Mouse (Mus musculus): ENCODE data around the gene Man1c1. TPM values are rescaled to one million over a fixed set of nuclear protein-coding genes. Genes with fewer than 3 reads are reported as not detected.

Gene Man1c1
- total and polyA plus RNA-seq, 2 experiments from 2014 or later: 2.4 to 9.9 TPM

DNA sequence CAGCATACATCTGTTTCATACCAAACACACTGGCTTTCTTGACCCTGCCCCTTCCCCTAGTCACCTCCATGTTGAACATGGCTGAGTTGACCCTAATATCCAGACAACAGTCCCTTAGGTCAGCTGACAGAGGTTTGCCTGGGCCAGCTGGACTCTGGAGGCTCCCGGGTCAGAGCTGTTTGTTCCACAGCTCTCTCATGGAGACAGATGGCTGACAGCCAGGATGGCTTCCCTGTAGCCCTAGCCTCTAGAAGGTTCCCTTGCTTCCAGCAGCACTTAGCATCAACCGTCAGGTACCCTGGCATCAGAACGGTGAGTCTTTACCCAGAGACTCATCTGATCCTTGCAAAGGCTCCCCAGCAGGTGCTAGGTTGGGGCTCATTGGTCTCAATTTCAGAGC is 93.5 kb downstream of the Man1c1 start:
- 72% methylated on average over 3 of the region's 3 CpGs for WGBS
- Histone ChIP-seq H3K27me3 (ENCODE audit: insufficient read depth, low read length) (no peaks in the 10 kb centered on the region), H3K4me1 (ENCODE audit: insufficient read depth) (peaks cover 10% of the 10 kb centered on the region; the same call in 1 of the 2 replicates), H3K4me3 (ENCODE audit: low read depth, low read length) (no peak overlapping the region), H3K4me2 (ENCODE audit: low read depth) (no peak overlapping the region), H3K9me3 (ENCODE audit: low read length) (no peaks in the 10 kb centered on the region), H3K9ac (no peak overlapping the region), H3K36me3 (ENCODE audit: insufficient read depth) (no peaks in the 10 kb centered on the region), H3K27ac (ENCODE audit: low read depth, low read length) (no peak overlapping the region)
- TF ChIP-seq CTCF (IDR thresholded peaks at IDR 0.05; ENCODE audit: low read depth): no peak
- no peak for DNase-seq
- no peak for ATAC-seq

DNA sequence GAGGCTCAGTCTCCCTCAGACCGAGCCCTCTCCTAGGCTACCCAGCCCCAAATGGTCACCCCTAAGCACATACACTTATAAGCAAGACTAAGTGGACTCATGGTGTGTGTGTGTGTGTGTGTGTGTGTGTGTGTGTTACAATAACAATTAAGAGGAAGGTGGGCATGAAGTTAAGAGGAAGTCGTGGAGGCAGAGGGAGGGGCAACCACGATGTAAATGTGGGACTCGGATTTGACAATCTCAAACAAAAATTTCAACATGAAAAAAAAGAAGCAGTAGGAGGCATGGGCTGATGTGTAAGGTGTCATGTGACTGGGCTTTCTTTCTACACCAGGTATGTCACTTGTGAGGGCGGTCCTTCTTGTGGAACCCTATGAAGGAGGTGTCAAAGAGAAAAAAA is 96.4 kb downstream of the Man1c1 start:
- WGBS: 85% methylated on average over 5 of the region's 5 CpGs
- Histone ChIP-seq H3K9me3 (ENCODE audit: low read length) (no peaks in the 10 kb centered on the region), H3K27me3 (ENCODE audit: insufficient read depth, low read length) (no peaks in the 10 kb centered on the region), H3K27ac (ENCODE audit: low read depth, low read length) (no peak overlapping the region), H3K36me3 (ENCODE audit: insufficient read depth) (no peaks in the 10 kb centered on the region), H3K9ac (no peak overlapping the region), H3K4me3 (ENCODE audit: low read depth, low read length) (no peak overlapping the region), H3K4me1 (ENCODE audit: insufficient read depth) (peaks cover 10% of the 10 kb centered on the region; the same call in 1 of the 2 replicates), H3K4me2 (ENCODE audit: low read depth) (no peak overlapping the region)
- DNase-seq (no peak), ATAC-seq (no peak)
- TF ChIP-seq CTCF (IDR thresholded peaks at IDR 0.05; ENCODE audit: low read depth): no peak

DNA sequence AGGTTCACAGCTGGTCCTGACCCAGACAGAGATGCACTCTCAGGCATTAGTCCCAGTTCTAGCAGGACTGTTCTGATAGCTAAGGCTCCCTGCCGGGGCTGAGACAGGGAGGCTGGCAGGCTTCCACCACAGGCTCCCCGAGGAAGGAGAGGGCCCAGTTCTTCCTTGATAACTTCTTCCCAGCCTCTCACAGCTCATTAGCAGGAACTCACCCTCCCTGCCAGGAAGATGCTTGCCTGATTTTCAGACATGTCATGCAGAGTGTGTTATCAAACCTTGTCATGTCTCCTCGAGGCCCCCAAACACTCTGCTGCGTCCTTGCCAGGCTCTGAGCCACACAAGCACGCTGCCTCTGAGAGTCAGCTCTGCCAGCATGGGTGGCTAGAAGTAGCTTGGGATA is 98.0 kb downstream of the Man1c1 start:
- no peak overlapping the region for H3K4me3 ChIP-seq (ENCODE audit: low read depth, low read length)
- DNase-seq (peak; percentile 75), ATAC-seq (peak; percentile 84)
- no peaks in the 10 kb centered on the region for H3K9me3 ChIP-seq (ENCODE audit: low read length)
- H3K27ac ChIP-seq (ENCODE audit: low read depth, low read length): no peak overlapping the region
- H3K4me1 ChIP-seq (ENCODE audit: insufficient read depth): peaks cover 12% of the 10 kb centered on the region; the same call in 1 of the 2 replicates
- no peak overlapping the region for H3K9ac ChIP-seq
- no peak for TF ChIP-seq CTCF (IDR thresholded peaks at IDR 0.05; ENCODE audit: low read depth)
- 22% methylated on average over 5 of the region's 5 CpGs for WGBS
- no peaks in the 10 kb centered on the region for H3K36me3 ChIP-seq (ENCODE audit: insufficient read depth)
- H3K4me2 ChIP-seq (ENCODE audit: low read depth): no peak overlapping the region
- H3K27me3 ChIP-seq (ENCODE audit: insufficient read depth, low read length): no peaks in the 10 kb centered on the region

DNA sequence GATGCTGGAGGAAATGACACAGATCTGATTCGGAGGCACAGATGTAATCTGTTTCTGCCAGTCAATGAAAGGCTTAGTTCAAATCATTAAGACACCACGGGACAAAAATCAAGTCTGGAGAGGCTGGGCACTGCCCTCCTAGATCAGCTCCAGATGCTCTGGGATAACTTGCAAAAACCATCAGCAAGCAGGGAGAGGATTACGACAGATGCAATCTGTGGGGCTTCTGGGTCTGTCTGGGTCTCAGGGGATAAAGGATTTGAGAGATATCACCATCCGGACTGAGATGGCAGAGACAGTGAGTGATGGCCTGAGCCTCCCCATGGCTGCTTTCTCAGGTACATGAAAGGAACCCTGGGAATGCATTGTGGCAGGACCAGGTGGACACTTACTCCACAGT is 99.6 kb downstream of the Man1c1 start:
- 71% methylated on average over 4 of the region's 4 CpGs for WGBS
- H3K4me3 ChIP-seq (ENCODE audit: low read depth, low read length): no peak overlapping the region
- ATAC-seq (no peak), DNase-seq (no peak)
- no peaks in the 10 kb centered on the region for H3K27me3 ChIP-seq (ENCODE audit: insufficient read depth, low read length)
- no peaks in the 10 kb centered on the region for H3K36me3 ChIP-seq (ENCODE audit: insufficient read depth)
- no peak overlapping the region for H3K9ac ChIP-seq
- no peaks in the 10 kb centered on the region for H3K9me3 ChIP-seq (ENCODE audit: low read length)
- peaks cover 12% of the 10 kb centered on the region; the same call in 1 of the 2 replicates for H3K4me1 ChIP-seq (ENCODE audit: insufficient read depth)
- no peak for TF ChIP-seq CTCF (IDR thresholded peaks at IDR 0.05; ENCODE audit: low read depth)
- H3K4me2 ChIP-seq (ENCODE audit: low read depth): no peak overlapping the region
- no peak overlapping the region for H3K27ac ChIP-seq (ENCODE audit: low read depth, low read length)

GRCm38 (mm10) chr4:134603553-134603952 is 100.5 kb downstream of the Man1c1 start:
- no peak overlapping the region for H3K4me2 ChIP-seq (ENCODE audit: low read depth)
- no peak overlapping the region for H3K4me3 ChIP-seq (ENCODE audit: low read depth, low read length)
- no peak for TF ChIP-seq CTCF (IDR thresholded peaks at IDR 0.05; ENCODE audit: low read depth)
- no peaks in the 10 kb centered on the region for H3K36me3 ChIP-seq (ENCODE audit: insufficient read depth)
- 82% methylated on average over 5 of the region's 5 CpGs for WGBS
- no peak overlapping the region for H3K9ac ChIP-seq
- ATAC-seq (no peak), DNase-seq (no peak)
- no peaks in the 10 kb centered on the region for H3K27me3 ChIP-seq (ENCODE audit: insufficient read depth, low read length)
- peaks cover 12% of the 10 kb centered on the region; the same call in 1 of the 2 replicates for H3K4me1 ChIP-seq (ENCODE audit: insufficient read depth)
- no peaks in the 10 kb centered on the region for H3K9me3 ChIP-seq (ENCODE audit: low read length)
- no peak overlapping the region for H3K27ac ChIP-seq (ENCODE audit: low read depth, low read length)

DNA sequence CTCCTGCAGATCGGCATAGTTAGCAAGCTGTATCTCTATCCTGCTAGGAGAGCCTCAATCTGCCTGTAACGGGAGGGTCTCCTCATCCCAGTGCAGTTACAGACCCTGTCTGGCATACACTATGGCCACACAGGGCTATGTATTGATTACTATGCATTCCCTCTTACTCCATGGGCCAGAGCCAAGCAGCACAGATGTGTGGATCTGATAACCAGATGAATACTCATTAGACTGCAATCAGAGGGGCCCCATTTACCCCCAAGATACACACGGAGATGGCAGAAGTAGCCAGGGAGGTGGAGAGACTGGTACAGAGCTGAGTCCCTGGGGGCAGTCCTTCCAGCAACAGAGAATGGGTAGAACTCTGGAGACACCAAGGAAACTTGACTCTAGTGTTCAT is 101.5 kb downstream of the Man1c1 start:
- Histone ChIP-seq H3K9ac (no peak overlapping the region), H3K36me3 (ENCODE audit: insufficient read depth) (no peaks in the 10 kb centered on the region), H3K4me3 (ENCODE audit: low read depth, low read length) (no peak overlapping the region), H3K27me3 (ENCODE audit: insufficient read depth, low read length) (no peaks in the 10 kb centered on the region), H3K9me3 (ENCODE audit: low read length) (no peaks in the 10 kb centered on the region), H3K4me1 (ENCODE audit: insufficient read depth) (peaks cover 12% of the 10 kb centered on the region; the same call in 1 of the 2 replicates), H3K4me2 (ENCODE audit: low read depth) (no peak overlapping the region), H3K27ac (ENCODE audit: low read depth, low read length) (no peak overlapping the region)
- no peak for TF ChIP-seq CTCF (IDR thresholded peaks at IDR 0.05; ENCODE audit: low read depth)
- no peak for DNase-seq
- WGBS: 65% methylated on average over 3 of the region's 3 CpGs
- no peak for ATAC-seq

DNA sequence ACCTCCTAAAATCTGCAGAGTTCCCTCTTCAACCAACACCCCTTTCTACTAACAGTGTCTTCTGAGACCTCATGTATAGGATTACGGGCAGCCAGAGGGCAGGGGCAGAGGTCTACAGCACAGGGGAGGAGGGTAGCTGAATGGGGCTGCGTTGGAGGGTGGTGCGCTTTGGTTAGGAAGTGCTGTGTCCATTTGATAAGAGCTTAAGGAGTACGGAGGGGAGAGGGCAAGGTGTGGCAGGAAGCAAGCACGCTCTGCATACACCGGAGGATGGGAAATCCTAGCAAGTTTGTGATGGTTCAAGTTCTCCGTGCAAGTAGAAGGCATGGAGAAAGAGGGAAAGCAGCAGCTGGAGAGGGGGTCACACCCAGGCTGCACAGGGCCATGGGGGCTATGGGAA is 102.1 kb downstream of the Man1c1 start:
- Histone ChIP-seq H3K9ac (no peak overlapping the region), H3K9me3 (ENCODE audit: low read length) (no peaks in the 10 kb centered on the region), H3K4me3 (ENCODE audit: low read depth, low read length) (no peak overlapping the region), H3K27me3 (ENCODE audit: insufficient read depth, low read length) (no peaks in the 10 kb centered on the region), H3K4me1 (ENCODE audit: insufficient read depth) (peaks cover 12% of the 10 kb centered on the region; the same call in 1 of the 2 replicates), H3K27ac (ENCODE audit: low read depth, low read length) (no peak overlapping the region), H3K36me3 (ENCODE audit: insufficient read depth) (no peaks in the 10 kb centered on the region), H3K4me2 (ENCODE audit: low read depth) (no peak overlapping the region)
- 84% methylated on average over 7 of the region's 7 CpGs for WGBS
- ATAC-seq (no peak), DNase-seq (no peak)
- TF ChIP-seq CTCF (IDR thresholded peaks at IDR 0.05; ENCODE audit: low read depth): no peak

Measured in forebrain, postnatal 0 days (tissue).